Mouse (Mus musculus): ENCODE measurements at regions not wholly inside any gene's neighbourhood (a gene's known extent, or its start where the extent isn't known, plus 50 kb on each side); places are given as distances from the start of the nearest gene placed in this dataset.

GRCm38 (mm10) chr14:99431697-99432096 is 133.2 kb downstream of the Klf5 start:
- DNase-seq (ENCODE audit: low spot score), result no peak

- no peak for DNase-seq (ENCODE audit: low spot score)
Observed at GRCm38 (mm10) chr14:99434645-99435044, 136.2 kb downstream of the Klf5 start.

- DNase-seq (ENCODE audit: low spot score), result no peak
Observed at GRCm38 (mm10) chr14:99435512-99435911, 137.0 kb downstream of the Klf5 start.

GRCm38 (mm10) chr14:99436051-99436450 is 137.6 kb downstream of the Klf5 start:
- no peak for DNase-seq (ENCODE audit: low spot score)

GRCm38 (mm10) chr14:99449112-99449511 is 150.6 kb downstream of the Klf5 start:
- DNase-seq (ENCODE audit: low spot score), result no peak

GRCm38 (mm10) chr14:99449870-99450269 is 151.4 kb downstream of the Klf5 start:
- DNase-seq (ENCODE audit: low spot score), result no peak

- no peak for DNase-seq (ENCODE audit: low spot score)
Observed at GRCm38 (mm10) chr14:99451110-99451795, 152.8 kb downstream of the Klf5 start.

GRCm38 (mm10) chr14:99453916-99454315 is 155.4 kb downstream of the Klf5 start:
- no peak for DNase-seq (ENCODE audit: low spot score)

- DNase-seq (ENCODE audit: low spot score), result peak; percentile 23
Observed at GRCm38 (mm10) chr14:99456555-99456954, 158.1 kb downstream of the Klf5 start.

- DNase-seq (ENCODE audit: low spot score), result no peak
Observed at GRCm38 (mm10) chr14:99457573-99457972, 159.1 kb downstream of the Klf5 start.

GRCm38 (mm10) chr14:99472111-99472510 is 173.6 kb downstream of the Klf5 start:
- DNase-seq (ENCODE audit: low spot score), result no peak

- DNase-seq (ENCODE audit: low spot score), result no peak
Observed at GRCm38 (mm10) chr14:99475271-99475670, 176.8 kb downstream of the Klf5 start.

GRCm38 (mm10) chr14:99480325-99481077 is 182.0 kb downstream of the Klf5 start:
- no peak for DNase-seq (ENCODE audit: low spot score)

- DNase-seq (ENCODE audit: low spot score), result no peak
Observed at GRCm38 (mm10) chr14:99487981-99488380, 189.5 kb downstream of the Klf5 start.

GRCm38 (mm10) chr14:99493197-99493596 is 194.7 kb downstream of the Klf5 start:
- DNase-seq (ENCODE audit: low spot score), result no peak

- no peak for DNase-seq (ENCODE audit: low spot score)
Observed at GRCm38 (mm10) chr14:99493659-99494058, 195.2 kb downstream of the Klf5 start.

- DNase-seq (ENCODE audit: low spot score), result no peak
Observed at GRCm38 (mm10) chr14:99499502-99500266, 201.2 kb downstream of the Klf5 start.

- DNase-seq (ENCODE audit: low spot score), result no peak
Observed at GRCm38 (mm10) chr14:99504909-99505308, 206.4 kb downstream of the Klf5 start.

GRCm38 (mm10) chr14:99509696-99510536 is 211.4 kb downstream of the Klf5 start:
- DNase-seq (ENCODE audit: low spot score), result no peak

GRCm38 (mm10) chr14:99515474-99515873 is 217.0 kb downstream of the Klf5 start:
- DNase-seq (ENCODE audit: low spot score), result no peak

GRCm38 (mm10) chr14:99516703-99517102 is 218.2 kb downstream of the Klf5 start:
- no peak for DNase-seq (ENCODE audit: low spot score)

GRCm38 (mm10) chr14:99520343-99520742 is 221.9 kb downstream of the Klf5 start:
- DNase-seq (ENCODE audit: low spot score), result no peak
